Mouse (Mus musculus): ENCODE results near the gene Arhgef26.

The Arhgef26 gene

GRCm38 (mm10) chr3:62338044-62338443 is at the start of gene Arhgef26:
Arhgef26 (plus strand) TSS chr3:62338344.
- DNase-seq (ENCODE audit: low spot score), result no peak

- DNase-seq (ENCODE audit: low spot score), result no peak
Observed at GRCm38 (mm10) chr3:62310493-62310892, 27.7 kb upstream of the Arhgef26 start.

GRCm38 (mm10) chr3:62311224-62311623 is 26.9 kb upstream of the Arhgef26 start:
- no peak for DNase-seq (ENCODE audit: low spot score)

- DNase-seq (ENCODE audit: low spot score), result no peak
Observed at GRCm38 (mm10) chr3:62324708-62325107, 13.4 kb upstream of the Arhgef26 start.

GRCm38 (mm10) chr3:62327903-62328302 is 10.2 kb upstream of the Arhgef26 start:
- no peak for DNase-seq (ENCODE audit: low spot score)

GRCm38 (mm10) chr3:62338461-62338853 is 313 bp downstream of the Arhgef26 start:
- no peak for DNase-seq (ENCODE audit: low spot score)

GRCm38 (mm10) chr3:62338854-62339515 is 841 bp downstream of the Arhgef26 start:
- peak; percentile 34 for DNase-seq (ENCODE audit: low spot score)

- DNase-seq (ENCODE audit: low spot score), result peak; percentile 4
Observed at GRCm38 (mm10) chr3:62339516-62340051, 1.4 kb downstream of the Arhgef26 start.

- DNase-seq (ENCODE audit: low spot score), result no peak
Observed at GRCm38 (mm10) chr3:62340154-62340760, 2.1 kb downstream of the Arhgef26 start.

GRCm38 (mm10) chr3:62340861-62341260 is 2.7 kb downstream of the Arhgef26 start:
- DNase-seq (ENCODE audit: low spot score), result no peak

- DNase-seq (ENCODE audit: low spot score), result no peak
Observed at GRCm38 (mm10) chr3:62341496-62342205, 3.5 kb downstream of the Arhgef26 start.

GRCm38 (mm10) chr3:62348514-62349217 is 10.5 kb downstream of the Arhgef26 start:
- DNase-seq (ENCODE audit: low spot score), result no peak

GRCm38 (mm10) chr3:62349218-62349897 is 11.2 kb downstream of the Arhgef26 start:
- no peak for DNase-seq (ENCODE audit: low spot score)

- DNase-seq (ENCODE audit: low spot score), result no peak
Observed at GRCm38 (mm10) chr3:62352071-62352470, 13.9 kb downstream of the Arhgef26 start.

- no peak for DNase-seq (ENCODE audit: low spot score)
Observed at GRCm38 (mm10) chr3:62352876-62353275, 14.7 kb downstream of the Arhgef26 start.

GRCm38 (mm10) chr3:62367882-62368281 is 29.7 kb downstream of the Arhgef26 start:
- DNase-seq (ENCODE audit: low spot score), result no peak

- no peak for DNase-seq (ENCODE audit: low spot score)
Observed at GRCm38 (mm10) chr3:62372841-62373240, 34.7 kb downstream of the Arhgef26 start.

GRCm38 (mm10) chr3:62374346-62374745 is 36.2 kb downstream of the Arhgef26 start:
- no peak for DNase-seq (ENCODE audit: low spot score)

GRCm38 (mm10) chr3:62374831-62375230 is 36.7 kb downstream of the Arhgef26 start:
- no peak for DNase-seq (ENCODE audit: low spot score)

GRCm38 (mm10) chr3:62376719-62377118 is 38.6 kb downstream of the Arhgef26 start:
- no peak for DNase-seq (ENCODE audit: low spot score)

- no peak for DNase-seq (ENCODE audit: low spot score)
Observed at GRCm38 (mm10) chr3:62379946-62380345, 41.8 kb downstream of the Arhgef26 start.

GRCm38 (mm10) chr3:62380420-62380819 is 42.3 kb downstream of the Arhgef26 start:
- DNase-seq (ENCODE audit: low spot score), result no peak

Measured in ovary, adult 18-20 months (tissue).